Mouse (Mus musculus): ENCODE measurements around the gene Hspa12b.

The Hspa12b gene

GRCm38 (mm10) chr2:131175286-131175944 is 48.3 kb downstream of the Hspa12b start:
- DNase-seq (ENCODE audit: low read depth, low spot score): no peak
- H3K36me3 ChIP-seq (ENCODE audit: control insufficient read depth, insufficient read depth, low read length, poor library complexity, severe bottlenecking): no peaks in the 10 kb centered on the region

GRCm38 (mm10) chr2:131175945-131176309 is 48.8 kb downstream of the Hspa12b start:
- H3K27me3 ChIP-seq (ENCODE audit: control insufficient read depth, insufficient read depth, low read length, poor library complexity, severe bottlenecking): no peaks in the 10 kb centered on the region
- no peak for DNase-seq (ENCODE audit: low read depth, low spot score)

More at GRCm38 (mm10) chr2:131175286-131175944, 48.3 kb downstream of the Hspa12b start:
- H3K27me3 ChIP-seq (ENCODE audit: control insufficient read depth, insufficient read depth, low read length, poor library complexity, severe bottlenecking): no peaks in the 10 kb centered on the region

DNA sequence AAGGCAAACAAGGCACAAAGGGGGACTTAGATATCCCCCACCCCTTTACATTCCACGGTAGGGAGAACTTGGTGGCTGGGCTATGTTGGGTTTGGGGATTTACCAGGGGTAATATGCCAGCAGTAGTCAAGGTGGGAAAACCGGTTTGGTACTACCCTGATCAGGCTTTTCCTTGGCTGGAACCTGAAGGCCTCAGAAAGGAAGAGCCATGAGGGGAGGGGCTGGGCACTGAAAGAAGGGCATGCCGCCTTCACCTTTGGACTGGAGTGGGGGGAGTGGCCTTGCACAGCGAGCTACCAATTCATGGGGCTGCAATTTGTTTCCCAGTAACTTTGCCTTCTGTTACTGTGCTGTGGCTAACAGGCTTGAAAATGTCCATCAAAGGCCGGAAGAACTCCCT is 49.4 kb downstream of the Hspa12b start:
- Histone ChIP-seq H3K27me3 (ENCODE audit: control insufficient read depth, insufficient read depth, low read length, poor library complexity, severe bottlenecking) (no peaks in the 10 kb centered on the region), H3K36me3 (ENCODE audit: control insufficient read depth, insufficient read depth, low read length, poor library complexity, severe bottlenecking) (no peaks in the 10 kb centered on the region)
- no peak for DNase-seq (ENCODE audit: low read depth, low spot score)

More at GRCm38 (mm10) chr2:131175945-131176309, 48.8 kb downstream of the Hspa12b start:
- no peaks in the 10 kb centered on the region for H3K36me3 ChIP-seq (ENCODE audit: control insufficient read depth, insufficient read depth, low read length, poor library complexity, severe bottlenecking)

DNA sequence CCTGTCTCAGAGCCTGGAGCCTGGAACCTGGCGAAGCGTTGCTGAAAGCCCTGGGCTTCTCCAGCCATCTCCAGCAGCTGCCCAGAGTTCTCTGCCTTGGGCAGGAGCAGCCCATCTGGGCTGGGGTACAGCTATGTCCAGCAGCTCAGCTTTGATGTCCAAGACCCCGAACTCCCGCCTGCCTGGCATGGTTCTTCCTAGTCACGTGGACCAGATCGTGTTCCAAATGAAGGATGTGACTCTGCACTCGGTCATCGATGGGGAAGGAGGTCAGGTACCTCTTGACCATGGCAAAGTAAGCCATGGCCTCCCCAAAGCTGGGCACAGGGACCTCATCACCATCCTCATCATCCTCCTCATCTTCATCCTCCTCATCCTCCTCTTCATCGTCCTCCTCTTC is 50.9 kb downstream of the Hspa12b start:
- Histone ChIP-seq H3K36me3 (ENCODE audit: control insufficient read depth, insufficient read depth, low read length, poor library complexity, severe bottlenecking) (no peaks in the 10 kb centered on the region), H3K27me3 (ENCODE audit: control insufficient read depth, insufficient read depth, low read length, poor library complexity, severe bottlenecking) (no peaks in the 10 kb centered on the region)
- no peak for DNase-seq (ENCODE audit: low read depth, low spot score)

DNA sequence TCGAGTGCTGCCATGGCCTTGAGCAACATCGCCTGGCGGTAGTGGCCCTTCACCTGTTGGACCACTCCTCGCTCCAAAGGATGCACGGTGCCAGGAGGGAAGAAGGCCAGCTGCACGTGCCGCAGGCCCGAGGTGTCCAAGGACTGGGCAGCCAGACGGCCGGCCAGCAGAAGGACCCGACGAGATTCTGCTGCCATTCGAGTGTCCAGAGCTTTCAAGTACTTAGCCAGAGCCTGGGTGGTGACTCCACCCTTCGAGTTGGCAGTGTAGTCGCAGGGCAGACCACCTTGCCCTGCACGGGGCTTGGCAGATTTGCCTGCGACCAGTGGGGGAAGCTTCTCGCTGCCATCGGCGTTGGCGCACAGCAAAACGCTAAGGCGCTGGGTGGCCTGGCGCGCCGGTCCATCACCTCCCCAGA is 51.8 kb downstream of the Hspa12b start:
- H3K27me3 ChIP-seq (ENCODE audit: control insufficient read depth, insufficient read depth, low read length, poor library complexity, severe bottlenecking): no peaks in the 10 kb centered on the region
- DNase-seq (ENCODE audit: low read depth, low spot score): no peak
- H3K36me3 ChIP-seq (ENCODE audit: control insufficient read depth, insufficient read depth, low read length, poor library complexity, severe bottlenecking): no peaks in the 10 kb centered on the region

DNA sequence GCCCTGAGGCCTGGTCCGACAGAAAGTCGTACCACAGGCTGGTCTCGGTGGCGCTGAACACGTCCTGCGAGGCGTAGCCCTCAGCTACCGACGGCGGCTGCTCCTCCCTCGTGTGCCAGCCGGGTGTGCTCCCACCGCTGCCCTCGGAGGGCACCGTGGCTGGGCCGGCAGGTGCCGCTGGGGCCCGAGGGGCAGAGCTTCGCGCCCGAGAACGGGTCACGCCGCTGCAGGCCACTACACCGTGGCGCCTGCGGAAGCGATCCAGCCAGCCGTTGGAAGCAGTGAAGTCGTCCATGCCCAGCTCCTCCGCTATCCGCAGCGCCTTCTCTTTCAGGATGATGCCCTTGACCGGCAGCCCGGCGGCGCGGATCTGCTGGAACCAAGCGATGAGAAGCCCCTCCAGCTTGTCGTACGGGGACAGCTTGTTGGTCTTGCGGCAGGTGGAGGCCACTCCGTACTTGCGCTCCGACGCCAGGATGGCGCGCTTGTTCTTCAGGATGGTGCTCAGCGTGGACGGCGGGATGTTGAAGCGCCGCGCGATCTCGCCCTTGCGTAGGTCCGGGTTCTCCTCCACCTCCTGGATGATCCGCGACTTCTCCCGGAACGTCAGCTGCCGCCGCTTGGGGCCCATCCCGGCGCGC is 52.3 kb downstream of the Hspa12b start:
- H3K27me3 ChIP-seq (ENCODE audit: control insufficient read depth, insufficient read depth, low read length, poor library complexity, severe bottlenecking): no peaks in the 10 kb centered on the region
- no peaks in the 10 kb centered on the region for H3K36me3 ChIP-seq (ENCODE audit: control insufficient read depth, insufficient read depth, low read length, poor library complexity, severe bottlenecking)
- peak; percentile 60 for DNase-seq (ENCODE audit: low read depth, low spot score)

GRCm38 (mm10) chr2:131179990-131180587 is 53.0 kb downstream of the Hspa12b start, which contains the start of gene Cenpb:
TSS of gene Cenpb (minus strand) at chr2:131180067.
- Histone ChIP-seq H3K27me3 (ENCODE audit: control insufficient read depth, insufficient read depth, low read length, poor library complexity, severe bottlenecking) (no peaks in the 10 kb centered on the region), H3K36me3 (ENCODE audit: control insufficient read depth, insufficient read depth, low read length, poor library complexity, severe bottlenecking) (no peaks in the 10 kb centered on the region)
- peak; percentile 79 for DNase-seq (ENCODE audit: low read depth, low spot score)

DNA sequence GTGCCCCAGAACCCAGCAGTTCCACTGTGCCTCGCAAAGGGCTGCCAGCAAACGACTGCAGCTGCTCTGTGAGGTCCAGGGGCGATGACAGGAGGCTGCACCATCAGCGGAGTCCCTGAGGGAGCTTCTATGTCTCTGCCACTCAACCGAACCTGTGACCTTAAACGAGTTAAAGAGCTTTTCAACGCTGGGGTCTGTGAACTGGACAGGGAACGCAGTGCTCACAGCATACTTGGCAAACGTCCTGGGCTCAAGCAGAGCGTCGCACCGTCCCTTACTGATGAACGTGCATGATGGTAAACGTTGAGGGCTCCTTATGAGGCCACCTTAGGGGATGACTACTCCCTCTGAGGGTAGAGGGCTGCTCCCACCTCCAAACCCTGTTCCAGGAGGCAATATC is 59.3 kb downstream of the Hspa12b start:
- no peaks in the 10 kb centered on the region for H3K36me3 ChIP-seq (ENCODE audit: control insufficient read depth, insufficient read depth, low read length, poor library complexity, severe bottlenecking)
- no peaks in the 10 kb centered on the region for H3K27me3 ChIP-seq (ENCODE audit: control insufficient read depth, insufficient read depth, low read length, poor library complexity, severe bottlenecking)
- no peak for DNase-seq (ENCODE audit: low read depth, low spot score)

DNA sequence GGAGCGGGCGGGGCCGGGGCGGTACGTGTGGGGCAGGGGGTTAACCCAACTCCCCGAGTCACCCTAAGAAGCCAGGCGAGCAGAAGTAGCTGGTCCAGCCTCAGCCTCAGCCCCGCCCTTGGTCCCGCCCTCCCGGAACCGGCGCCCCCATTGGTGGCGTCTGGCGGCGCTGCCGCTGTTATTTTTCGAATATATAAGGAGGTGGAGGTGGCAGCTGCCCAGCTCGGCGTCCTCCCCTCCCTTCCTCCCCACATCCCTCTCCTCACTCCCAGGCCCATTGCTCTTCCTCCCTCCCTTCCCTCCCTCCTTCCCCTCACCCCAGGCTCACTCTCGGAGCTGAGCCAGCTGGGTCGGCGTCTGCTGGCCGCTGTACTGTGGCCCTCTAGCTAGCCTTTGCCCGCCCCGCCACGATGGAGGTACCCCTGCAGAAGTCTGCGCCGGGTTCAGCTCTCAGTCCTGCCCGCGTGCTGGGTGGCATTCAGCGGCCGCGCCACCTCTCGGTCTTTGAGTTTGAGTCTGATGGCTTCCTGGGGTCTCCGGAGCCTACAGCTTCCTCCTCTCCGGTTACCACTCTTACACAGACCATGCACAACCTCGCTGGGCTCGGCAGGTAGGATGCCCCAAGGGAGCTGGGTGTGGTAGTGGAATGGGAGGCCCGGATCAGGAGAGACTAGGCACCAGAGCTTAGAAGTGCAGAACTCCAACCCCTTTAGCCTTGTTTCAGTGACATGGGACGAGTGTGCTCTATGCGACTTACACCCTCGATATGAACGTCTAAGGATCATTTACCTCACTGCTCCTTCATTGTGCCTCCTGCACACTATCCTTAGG is 59.9 kb downstream of the Hspa12b start, which contains the start of the genes Cdc25b and Spef1:
Cdc25b (plus strand) TSS at position 179 of the 831 bp plus-strand sequence.
Spef1 (minus strand) TSS at position 512 of the 831 bp plus-strand sequence.
- DNase-seq (ENCODE audit: low read depth, low spot score): peak; percentile 86
- no peaks in the 10 kb centered on the region for H3K27me3 ChIP-seq (ENCODE audit: control insufficient read depth, insufficient read depth, low read length, poor library complexity, severe bottlenecking)
- no peaks in the 10 kb centered on the region; the same call in 1 of the 2 replicates for H3K36me3 ChIP-seq (ENCODE audit: control insufficient read depth, insufficient read depth, low read length, poor library complexity, severe bottlenecking)

DNA sequence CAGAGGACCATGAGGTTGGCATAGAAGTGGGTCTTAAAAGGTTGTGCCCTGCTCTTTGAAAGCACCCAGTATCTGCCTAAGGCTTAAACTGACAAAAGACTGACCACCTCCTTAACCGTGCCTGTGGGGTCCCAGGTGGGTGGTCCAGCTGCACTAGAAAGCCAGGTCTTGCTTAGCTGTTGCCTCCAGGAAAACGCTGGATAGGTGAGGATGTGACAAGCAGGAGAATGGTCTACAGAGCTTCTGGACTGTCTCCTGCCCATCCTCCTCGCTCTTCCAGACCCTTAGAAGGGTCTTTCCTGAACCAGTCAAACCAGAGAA is 60.5 kb downstream of the Hspa12b start:
- Histone ChIP-seq H3K27me3 (ENCODE audit: control insufficient read depth, insufficient read depth, low read length, poor library complexity, severe bottlenecking) (no peaks in the 10 kb centered on the region), H3K36me3 (ENCODE audit: control insufficient read depth, insufficient read depth, low read length, poor library complexity, severe bottlenecking) (no peaks in the 10 kb centered on the region; the same call in 1 of the 2 replicates)
- DNase-seq (ENCODE audit: low read depth, low spot score): no peak

- H3K27me3 ChIP-seq (ENCODE audit: control insufficient read depth, insufficient read depth, low read length, poor library complexity, severe bottlenecking): no peaks in the 10 kb centered on the region
- no peak for DNase-seq (ENCODE audit: low read depth, low spot score)
- H3K36me3 ChIP-seq (ENCODE audit: control insufficient read depth, insufficient read depth, low read length, poor library complexity, severe bottlenecking): peaks cover under 1% of the 10 kb centered on the region; the same call in 1 of the 2 replicates
Measured at GRCm38 (mm10) chr2:131188311-131188710, 61.2 kb downstream of the Hspa12b start.

DNA sequence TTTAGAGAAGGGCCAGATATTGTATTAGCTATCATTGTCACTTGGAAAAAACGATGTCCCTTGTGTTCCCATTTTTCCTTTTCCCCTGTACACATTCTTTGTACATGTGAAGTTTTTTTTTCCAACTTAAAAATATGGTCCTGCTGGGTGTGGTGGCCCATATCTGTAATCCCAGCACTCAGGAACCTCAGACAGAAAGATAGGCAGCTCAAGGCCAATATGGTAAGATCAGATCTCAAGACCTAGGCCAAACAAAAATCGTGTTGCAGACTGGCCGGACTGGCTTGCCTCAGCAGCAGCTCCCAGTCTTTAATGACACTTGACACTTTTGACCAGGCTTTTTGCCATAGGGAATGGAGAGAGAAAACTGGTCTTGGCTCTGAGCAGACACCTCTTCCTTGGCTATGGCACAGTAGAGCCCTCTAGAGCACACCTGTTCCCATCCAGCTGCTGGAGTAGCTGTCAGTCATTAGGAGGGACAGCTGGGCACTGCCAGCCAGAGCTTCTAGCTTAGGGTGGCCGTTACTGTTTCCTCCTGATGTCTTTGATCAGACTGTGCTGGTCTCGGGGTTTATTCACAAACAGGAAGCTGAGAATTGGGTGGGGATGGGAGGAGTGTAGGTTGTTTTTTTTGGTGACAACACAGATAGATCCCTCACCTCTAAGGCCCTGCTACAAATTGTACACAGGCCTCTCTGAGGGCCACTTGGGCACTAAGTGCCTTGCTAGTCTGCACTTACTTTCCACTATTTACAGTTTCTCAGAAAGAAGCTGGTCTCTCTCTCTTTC is 62.6 kb downstream of the Hspa12b start:
- DNase-seq (ENCODE audit: low read depth, low spot score): peak; percentile 56
- H3K27me3 ChIP-seq (ENCODE audit: control insufficient read depth, insufficient read depth, low read length, poor library complexity, severe bottlenecking): no peaks in the 10 kb centered on the region
- peaks cover 3% of the 10 kb centered on the region; the same call in 1 of the 2 replicates for H3K36me3 ChIP-seq (ENCODE audit: control insufficient read depth, insufficient read depth, low read length, poor library complexity, severe bottlenecking)

DNA sequence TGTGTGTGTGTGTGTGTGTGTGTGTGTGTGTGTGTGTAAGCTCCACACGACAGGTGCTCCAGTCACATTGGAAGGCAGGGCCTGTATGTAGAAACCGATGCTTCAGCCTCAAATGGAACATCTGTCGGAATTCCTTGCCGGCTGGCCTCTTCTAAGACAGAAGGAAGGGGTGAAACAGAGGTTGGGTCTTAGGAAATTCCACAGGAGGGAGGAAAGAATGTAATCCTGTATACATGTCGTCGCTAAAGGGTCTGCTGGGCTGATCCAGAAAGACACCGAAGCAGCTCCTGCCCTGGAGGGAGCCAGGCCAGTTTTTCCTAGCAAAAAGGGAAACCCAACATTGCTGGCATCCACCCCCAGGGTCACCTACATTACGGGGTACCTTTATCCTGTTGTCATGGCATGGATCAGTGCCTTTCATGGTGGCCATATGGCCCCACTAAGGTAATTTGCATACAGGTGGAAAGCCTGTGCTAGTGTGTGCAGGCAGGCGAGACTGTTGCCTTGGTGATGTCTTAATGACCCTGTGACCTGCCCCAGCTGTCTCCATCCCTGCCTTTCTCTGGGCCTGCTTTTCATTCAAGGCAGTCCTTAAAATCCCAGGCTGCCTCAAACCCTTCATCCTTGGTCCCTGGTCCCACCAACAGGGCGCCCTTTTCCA is 63.4 kb downstream of the Hspa12b start:
- H3K36me3 ChIP-seq (ENCODE audit: control insufficient read depth, insufficient read depth, low read length, poor library complexity, severe bottlenecking): peaks cover 3% of the 10 kb centered on the region; the same call in 1 of the 2 replicates
- H3K27me3 ChIP-seq (ENCODE audit: control insufficient read depth, insufficient read depth, low read length, poor library complexity, severe bottlenecking): no peaks in the 10 kb centered on the region
- DNase-seq (ENCODE audit: low read depth, low spot score): peak; percentile 89

Measured in splenic B cell, adult 2 months (primary cell).